Mouse (Mus musculus) midbrain, embryonic 16.5 days (tissue): ENCODE results near the gene Ccdc15. TPM values are rescaled to one million over a fixed set of nuclear protein-coding genes. Genes with fewer than 3 reads are reported as not detected.

Experiments used
- ATAC-seq: fragments of 200-750 bp; cut with Nextera tagmentation; 2 replicates; pipeline ENCODE4 v1.8.0; 2017; ENCODE audit warnings: moderate TSS enrichment
- H3K27ac ChIP-seq: fragments of 300-500 bp; sonication (generic); 2 replicates; pipeline ENCODE4 v1.5.1; 2014; ENCODE audit warnings: mild to moderate bottlenecking, low read length, mixed read lengths
- H3K27me3 ChIP-seq: fragments of 300-500 bp; sonication (generic); 2 replicates; pipeline ENCODE4 v1.6.1; 2014; ENCODE audit warnings: low read depth, low read length, mixed read lengths; ENCODE audit not compliant: control insufficient read depth, insufficient read depth
- H3K36me3 ChIP-seq: fragments of 300-500 bp; sonication (generic); 2 replicates; pipeline ENCODE4 v1.6.1; 2014; ENCODE audit warnings: mild to moderate bottlenecking, low read length, moderate library complexity, mixed read lengths; ENCODE audit not compliant: control insufficient read depth, insufficient read depth
- H3K4me1 ChIP-seq: fragments of 300-500 bp; sonication (generic); 2 replicates; pipeline ENCODE4 v1.6.1; 2014; ENCODE audit warnings: mild to moderate bottlenecking, low read length, mixed read lengths; ENCODE audit not compliant: control insufficient read depth, insufficient read depth
- H3K4me2 ChIP-seq: fragments of 300-500 bp; sonication (generic); 2 replicates; pipeline ENCODE4 v1.6.1; 2014; ENCODE audit warnings: mild to moderate bottlenecking, low read length, mixed read lengths
- H3K4me3 ChIP-seq: fragments of 300-500 bp; sonication (generic); 2 replicates; pipeline ENCODE4 v1.5.1; 2014; ENCODE audit warnings: low read depth, mild to moderate bottlenecking, low read length, moderate library complexity, mixed read lengths
- H3K9ac ChIP-seq: fragments of 300-500 bp; sonication (generic); 2 replicates; pipeline ENCODE4 v1.6.1; 2014; ENCODE audit warnings: low read depth, low read length, mixed read lengths
- H3K9me3 ChIP-seq: fragments of 300-500 bp; sonication (generic); replicated peaks from 2 replicates; pipeline ENCODE4 v1.6.1; 2014; ENCODE audit warnings: mild to moderate bottlenecking, low read length, mixed read lengths; ENCODE audit not compliant: control insufficient read depth, poor library complexity, severe bottlenecking
- WGBS: fragments of 180-500 bp; shearing (Covaris S2); extraction: QIAGEN DNeasy Blood & Tissue Kit; methylation state at CpG from one replicate; pipeline ENCODE4 v1.1.7; 2014; 5-methylcytosine and 5-hydroxymethylcytosine counted together
- polyA plus RNA-seq: library from polyadenylated mRNA; unstranded; fragments of >200 nt; fragmentation: Nextera tagmentation; extraction: Ambion mirVana; gene quantifications from 2 replicates; pipeline ENCODE4 v1.2.1, GENCODE M21; 2015

Ccdc15 gene
- polyA plus RNA-seq, 1 experiment from 2014 or later = 7.3 TPM

DNA sequence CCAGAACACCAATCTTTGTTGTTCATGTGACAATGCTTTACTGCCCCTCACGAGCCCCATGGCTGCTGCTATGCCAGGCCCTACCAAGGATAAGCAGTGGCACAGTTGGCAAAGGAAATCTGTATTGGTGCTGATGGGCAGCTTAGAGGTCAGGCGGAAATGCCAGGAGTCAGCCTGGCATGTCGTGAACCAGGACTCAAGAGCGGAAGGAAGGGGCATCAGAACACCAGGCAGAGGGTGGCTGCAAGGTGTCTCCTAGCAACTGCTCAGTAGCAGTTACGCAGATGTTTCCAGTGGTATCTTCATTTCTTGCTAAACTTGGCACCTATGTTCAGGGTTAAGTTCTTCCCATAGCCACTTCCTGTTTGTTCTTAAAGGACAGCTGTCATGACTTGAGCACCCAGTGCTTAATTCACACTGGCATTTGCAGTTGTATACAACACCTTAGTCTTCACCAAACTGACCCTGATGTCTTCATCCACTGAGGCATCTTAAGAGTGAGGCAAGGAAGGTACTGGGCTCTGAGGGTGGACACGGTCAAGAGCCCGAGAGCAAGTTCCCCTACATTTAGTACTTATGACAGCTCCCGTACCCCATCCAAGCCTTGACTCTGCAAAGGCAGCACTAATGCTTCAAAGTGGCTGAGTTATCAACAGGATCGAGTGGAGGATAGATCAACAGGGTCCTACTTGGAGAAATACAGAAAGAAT is 117.6 kb downstream of the Ccdc15 start:
- no peak overlapping the region for H3K4me3 ChIP-seq
- H3K4me1 ChIP-seq = peaks cover 4% of the 10 kb centered on the region; the same call in 1 of the 2 replicates
- no peak overlapping the region for H3K9ac ChIP-seq
- 90% methylated on average over 9 of the region's 9 CpGs for WGBS
- H3K27ac ChIP-seq = no peak overlapping the region
- ATAC-seq = no peak; the same call in 1 of the 2 replicates
- H3K9me3 ChIP-seq = no peaks in the 10 kb centered on the region
- H3K27me3 ChIP-seq = no peaks in the 10 kb centered on the region
- H3K36me3 ChIP-seq = no peaks in the 10 kb centered on the region
- H3K4me2 ChIP-seq = no peak overlapping the region

DNA sequence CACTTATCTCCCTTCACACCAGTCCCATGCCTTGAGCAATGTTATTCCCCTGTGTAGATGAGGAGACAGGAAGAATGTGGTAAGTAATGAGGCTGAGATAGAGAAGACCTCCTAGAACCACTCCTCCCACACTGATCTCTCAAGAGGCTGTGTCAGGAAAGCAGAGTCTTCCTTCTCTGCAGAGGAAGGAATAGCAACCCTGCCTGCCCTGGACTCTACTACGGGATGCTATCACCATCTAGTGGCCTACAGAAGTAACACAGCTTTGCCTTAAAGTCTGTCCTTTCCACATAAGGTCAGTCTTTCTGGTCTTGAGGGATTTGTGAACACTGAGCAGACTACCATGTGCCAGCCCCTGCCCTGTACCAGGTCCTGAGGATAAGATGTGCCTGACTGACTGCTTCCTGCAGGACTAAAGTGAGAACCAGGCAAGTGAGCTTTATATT is 118.3 kb downstream of the Ccdc15 start:
- Histone ChIP-seq H3K4me1 (peaks cover 4% of the 10 kb centered on the region; the same call in 1 of the 2 replicates), H3K9ac (no peak overlapping the region; the same call in none of the 2 replicates), H3K4me2 (no peak overlapping the region), H3K9me3 (no peaks in the 10 kb centered on the region), H3K4me3 (no peak overlapping the region), H3K27me3 (no peaks in the 10 kb centered on the region), H3K27ac (no peak overlapping the region), H3K36me3 (no peaks in the 10 kb centered on the region)
- 0% methylated on average over 1 of the region's 1 CpGs for WGBS
- ATAC-seq = peak; percentile 93

Other genes with a start within 250 kb of the Ccdc15 start
- 32.5 and 34.3 TPM in 2 replicates for gene Pknox2, start 201.0 kb downstream of the Ccdc15 start, polyA plus RNA-seq
- gene Tmem218, start 140.2 kb downstream of the Ccdc15 start, polyA plus RNA-seq = 9.2 and 10.0 TPM in 2 replicates
- gene Slc37a2, start 92.7 kb downstream of the Ccdc15 start, polyA plus RNA-seq = 0.76 and 1.7 TPM in 2 replicates
- 14.2 and 28.3 TPM in 2 replicates for gene Hepacam, start 18.9 kb upstream of the Ccdc15 start, polyA plus RNA-seq
- gene Robo4, start 53.5 kb upstream of the Ccdc15 start, polyA plus RNA-seq = 4.2 and 5.5 TPM in 2 replicates
- gene Robo3, start 84.8 kb upstream of the Ccdc15 start, polyA plus RNA-seq = 4.2 and 17.6 TPM in 2 replicates
- gene Msantd2, start 140.9 kb upstream of the Ccdc15 start, polyA plus RNA-seq = 34.8 and 35.0 TPM in 2 replicates
- 38.8 and 42.1 TPM in 2 replicates for gene Esam, start 179.6 kb upstream of the Ccdc15 start, polyA plus RNA-seq
- 0.72 and 1.2 TPM in 2 replicates for gene Vsig2, start 190.8 kb upstream of the Ccdc15 start, polyA plus RNA-seq
- 13.8 and 18.4 TPM in 2 replicates for gene Nrgn, start 204.5 kb upstream of the Ccdc15 start, polyA plus RNA-seq
- 12.7 and 13.8 TPM in 2 replicates for gene Siae, start 207.3 kb upstream of the Ccdc15 start, polyA plus RNA-seq